Mouse (Mus musculus) C2C12 (cell line): ENCODE measurements around the gene Supt5. TPM values are rescaled to one million over a fixed set of nuclear protein-coding genes. Genes with fewer than 3 reads are reported as not detected.

ENCODE experiments used
- H3K27me3 ChIP-seq: one replicate; pipeline ENCODE4 v1.6.1; 2011; ENCODE audit not compliant: control insufficient read depth, insufficient read depth, insufficient read length
- H3K36me3 ChIP-seq: one replicate; pipeline ENCODE4 v1.6.1; 2011; ENCODE audit not compliant: control insufficient read depth, insufficient read depth
- H3K4me3 ChIP-seq: one replicate; pipeline ENCODE4 v1.5.1; 2011; ENCODE audit warnings: mild to moderate bottlenecking, control low read depth; ENCODE audit not compliant: poor library complexity, insufficient read depth, severe bottlenecking
- H3K79me2 ChIP-seq: one replicate; pipeline ENCODE4 v1.6.1; 2011; ENCODE audit not compliant: control insufficient read depth, insufficient read depth
- H3K79me3 ChIP-seq: one replicate; pipeline ENCODE4 v1.6.1; 2011; ENCODE audit warnings: low read depth, control low read depth
- H3ac ChIP-seq: one replicate; pipeline ENCODE3; 2011; ENCODE audit warnings: low read depth; ENCODE audit not compliant: control insufficient read depth, insufficient read length
- CEBPB ChIP-seq: IDR thresholded peaks from one replicate; pipeline ENCODE4 v1.6.1; 2011; ENCODE audit warnings: low read depth, mild to moderate bottlenecking, control low read depth, moderate library complexity
- CTCF ChIP-seq: IDR thresholded peaks from one replicate; pipeline ENCODE4 v1.5.1; 2011; ENCODE audit not compliant: control insufficient read depth, insufficient read depth, insufficient read length
- FOSL1 ChIP-seq: IDR thresholded peaks from one replicate; pipeline ENCODE4 v1.8.0; 2011; ENCODE audit warnings: mild to moderate bottlenecking, low read length; ENCODE audit not compliant: poor library complexity, insufficient read depth, severe bottlenecking
- MAX ChIP-seq: IDR thresholded peaks from one replicate; pipeline ENCODE4 v1.6.1; 2011; ENCODE audit warnings: mild to moderate bottlenecking, control low read depth
- MYOD1 ChIP-seq: IDR thresholded peaks from one replicate; pipeline ENCODE4 v1.6.1; 2011; ENCODE audit warnings: low read depth; ENCODE audit not compliant: control insufficient read depth, insufficient read length
- MYOG ChIP-seq: IDR thresholded peaks from one replicate; pipeline ENCODE4 v1.6.1; 2011; ENCODE audit not compliant: control insufficient read depth, insufficient read length; ENCODE audit errors: extremely low read depth
- USF1 ChIP-seq: IDR thresholded peaks from one replicate; pipeline ENCODE4 v1.6.1; 2011; ENCODE audit warnings: low read depth, mild to moderate bottlenecking, control low read depth, moderate library complexity
- polyA plus RNA-seq: library from polyadenylated mRNA; unstranded; fragments of >200 nt; fragmentation: generic; extraction: Trizol; gene quantifications from one replicate; pipeline ENCODE4 v1.2.1, GENCODE M21; 2012; ENCODE audit warnings: missing spikeins

Supt5 gene
- polyA plus RNA-seq, 1 experiment, result 82.4 TPM

- H3ac ChIP-seq, result peak within 1 kb of the TSS; percentile 42
- peaks cover 28% of the 10 kb centered on the region for H3K79me2 ChIP-seq
- TF ChIP-seq FOSL1 (no peak), MAX (no peak), USF1 (no peak), CEBPB (no peak), CTCF (no peak), MYOG (no peak), MYOD1 (no peak)
- no peaks in the 10 kb centered on the region for H3K27me3 ChIP-seq
- peaks cover 4% of the 10 kb centered on the region for H3K36me3 ChIP-seq
- H3K79me3 ChIP-seq, result peaks cover 20% of the 10 kb centered on the region
- H3K4me3 ChIP-seq, result peak within 1 kb of the TSS; percentile 57
Measured at GRCm38 (mm10) chr7:28380237-28381016, 41.9 kb upstream of the Supt5 start, which contains the start of gene Zfp36. Gene Zfp36 (minus strand): TSS chr7:28380253.

GRCm38 (mm10) chr7:28378769-28379651, 40.5 kb upstream of the Supt5 start:
- Histone ChIP-seq H3K4me3 (peak overlapping the region; percentile 57), H3ac (peak overlapping the region; percentile 94), H3K36me3 (no peaks in the 10 kb centered on the region), H3K27me3 (no peaks in the 10 kb centered on the region), H3K79me2 (peaks cover 28% of the 10 kb centered on the region), H3K79me3 (peaks cover 20% of the 10 kb centered on the region)
- TF ChIP-seq MYOD1, result no peak
- no peak for TF ChIP-seq USF1
- TF ChIP-seq MYOG, result no peak
- TF ChIP-seq CEBPB, result no peak
- TF ChIP-seq FOSL1, result no peak
- no peak for TF ChIP-seq MAX
- no peak for TF ChIP-seq CTCF

- TF ChIP-seq CEBPB (no peak), FOSL1 (no peak), CTCF (no peak), MYOD1 (no peak)
- H3K79me3 ChIP-seq, result peaks cover 20% of the 10 kb centered on the region
Measured at GRCm38 (mm10) chr7:28378066-28378690, 39.6 kb upstream of the Supt5 start.

GRCm38 (mm10) chr7:28377190-28378065, 38.9 kb upstream of the Supt5 start:
- H3K79me2 ChIP-seq, result peaks cover 28% of the 10 kb centered on the region
- no peaks in the 10 kb centered on the region for H3K36me3 ChIP-seq
- H3ac ChIP-seq, result peak overlapping the region; percentile 94
- H3K27me3 ChIP-seq, result no peaks in the 10 kb centered on the region
- peak overlapping the region; percentile 57 for H3K4me3 ChIP-seq
- no peak for TF ChIP-seq MYOD1
- peaks cover 20% of the 10 kb centered on the region for H3K79me3 ChIP-seq

More at GRCm38 (mm10) chr7:28378066-28378690, 39.6 kb upstream of the Supt5 start:
- peaks cover 28% of the 10 kb centered on the region for H3K79me2 ChIP-seq
- H3K27me3 ChIP-seq, result no peaks in the 10 kb centered on the region
- peak overlapping the region; percentile 57 for H3K4me3 ChIP-seq
- no peaks in the 10 kb centered on the region for H3K36me3 ChIP-seq
- peak overlapping the region; percentile 94 for H3ac ChIP-seq

- Histone ChIP-seq H3K27me3 (no peaks in the 10 kb centered on the region), H3ac (peak overlapping the region; percentile 63), H3K79me2 (peaks cover 38% of the 10 kb centered on the region), H3K36me3 (no peaks in the 10 kb centered on the region), H3K79me3 (peaks cover 24% of the 10 kb centered on the region), H3K4me3 (peak overlapping the region; percentile 25)
- no peak for TF ChIP-seq FOSL1
- TF ChIP-seq MAX, result no peak
- no peak for TF ChIP-seq MYOG
- TF ChIP-seq CEBPB, result no peak
- TF ChIP-seq USF1, result no peak
- no peak for TF ChIP-seq MYOD1
- TF ChIP-seq CTCF, result no peak
Measured at GRCm38 (mm10) chr7:28376011-28376771, 37.6 kb upstream of the Supt5 start.
